Mouse (Mus musculus) spleen, adult 2 months (tissue): Measurements from ENCODE around the gene 4931428F04Rik. TPM values are rescaled to one million over a fixed set of nuclear protein-coding genes. Genes with fewer than 3 reads are reported as not detected.

Experiments
- DNase-seq, 2 experiments: peaks; one replicate each; pipeline versions ENCODE4 v3.0.0 to v3.0.0-alpha.2; 2012 to 2021; ENCODE audit warnings: low spot score in 2 of 2, low read depth in 1 of 2
- H3K27ac ChIP-seq: fragments of 200-500 bp; 2 replicates; pipeline ENCODE4 v1.5.1; 2012; ENCODE audit warnings: low read length, inconsistent platforms; ENCODE audit not compliant: insufficient read depth
- H3K27me3 ChIP-seq: fragments of 200-500 bp; 2 replicates; pipeline ENCODE4 v1.6.1; 2012; ENCODE audit warnings: mild to moderate bottlenecking, moderate library complexity, low read length, inconsistent platforms; ENCODE audit not compliant: control insufficient read depth, insufficient read depth
- H3K36me3 ChIP-seq: fragments of 200-500 bp; 2 replicates; pipeline ENCODE4 v1.6.1; 2012; ENCODE audit warnings: mild to moderate bottlenecking, low read length, inconsistent platforms; ENCODE audit not compliant: control insufficient read depth, insufficient read depth
- H3K4me1 ChIP-seq: fragments of 200-500 bp; 2 replicates; pipeline ENCODE4 v1.6.1; 2011; ENCODE audit warnings: inconsistent platforms; ENCODE audit not compliant: control insufficient read depth, insufficient read depth, insufficient read length
- H3K4me3 ChIP-seq: fragments of 200-500 bp; 2 replicates; pipeline ENCODE4 v1.5.1; 2011; ENCODE audit warnings: mild to moderate bottlenecking, inconsistent platforms; ENCODE audit not compliant: insufficient read depth, insufficient read length; ENCODE audit errors: extremely low read depth
- CTCF ChIP-seq: fragments of 200-500 bp; IDR thresholded peaks from 2 replicates; pipeline ENCODE4 v1.5.1; 2011; ENCODE audit warnings: mild to moderate bottlenecking, inconsistent platforms; ENCODE audit not compliant: insufficient read depth, insufficient read length, insufficient replicate concordance; ENCODE audit errors: extremely low read depth
- POLR2A ChIP-seq: fragments of 200-500 bp; IDR thresholded peaks from 2 replicates; pipeline ENCODE4 v1.6.1; 2011; ENCODE audit warnings: low read depth, low read length, inconsistent platforms
- WGBS: fragments of 180-500 bp; shearing (Covaris S2); methylation state at CpG from one replicate; pipeline ENCODE4 v1.1.7; 2018; 5-methylcytosine and 5-hydroxymethylcytosine counted together
- polyA plus RNA-seq: library from polyadenylated mRNA; depleted of rRNA; stranded (reverse); fragments of >200 nt; gene quantifications from 2 replicates; pipeline ENCODE4 v1.2.3, GENCODE M21; 2012

4931428F04Rik gene
- polyA plus RNA-seq, 1 experiment = 3.7 TPM

- Histone ChIP-seq H3K27ac (no peak overlapping the region), H3K4me1 (no peaks in the 10 kb centered on the region), H3K27me3 (no peaks in the 10 kb centered on the region), H3K36me3 (peaks cover 19% of the 10 kb centered on the region), H3K4me3 (no peak overlapping the region)
- DNase-seq = no peak
- WGBS = 94% methylated on average over 18 of the region's 18 CpGs
- TF ChIP-seq CTCF (no peak), POLR2A (no peak)
These were observed 25.6 kb upstream of the 4931428F04Rik start for GRCm38 (mm10) chr8:105315073-105315769.

GRCm38 (mm10) chr8:105313622-105314402 is 24.1 kb upstream of the 4931428F04Rik start:
- Histone ChIP-seq H3K4me1 (no peaks in the 10 kb centered on the region), H3K27ac (no peak overlapping the region), H3K4me3 (no peak overlapping the region), H3K36me3 (peaks cover 19% of the 10 kb centered on the region), H3K27me3 (no peaks in the 10 kb centered on the region)
- TF ChIP-seq POLR2A = no peak
- TF ChIP-seq CTCF = no peak
- no peak for DNase-seq
- 94% methylated on average over 9 of the region's 9 CpGs for WGBS

- H3K27me3 ChIP-seq = no peaks in the 10 kb centered on the region
- TF ChIP-seq CTCF (no peak), POLR2A (no peak)
- no peaks in the 10 kb centered on the region for H3K4me1 ChIP-seq
- DNase-seq = no peak
- H3K4me3 ChIP-seq = no peak overlapping the region
- 87% methylated on average over 8 of the region's 8 CpGs for WGBS
- no peak overlapping the region for H3K27ac ChIP-seq
- peaks cover 20% of the 10 kb centered on the region for H3K36me3 ChIP-seq
These were observed 23.3 kb upstream of the 4931428F04Rik start for GRCm38 (mm10) chr8:105312891-105313481.

- WGBS = 78% methylated on average over 1 of the region's 1 CpGs
- Histone ChIP-seq H3K27ac (no peak overlapping the region), H3K4me3 (no peak overlapping the region), H3K27me3 (no peaks in the 10 kb centered on the region), H3K4me1 (no peaks in the 10 kb centered on the region), H3K36me3 (peaks cover 19% of the 10 kb centered on the region)
- DNase-seq = no peak
- no peak for TF ChIP-seq POLR2A
- TF ChIP-seq CTCF = no peak
These were observed 22.1 kb upstream of the 4931428F04Rik start for GRCm38 (mm10) chr8:105311718-105312117.

GRCm38 (mm10) chr8:105310118-105310517 is 20.5 kb upstream of the 4931428F04Rik start:
- Histone ChIP-seq H3K4me1 (no peaks in the 10 kb centered on the region; the same call in 1 of the 2 replicates), H3K27me3 (no peaks in the 10 kb centered on the region), H3K4me3 (no peak overlapping the region), H3K27ac (no peak overlapping the region), H3K36me3 (peaks cover 17% of the 10 kb centered on the region)
- 94% methylated on average over 8 of the region's 8 CpGs for WGBS
- TF ChIP-seq CTCF (no peak), POLR2A (no peak)
- no peak for DNase-seq

GRCm38 (mm10) chr8:105309142-105309847 is 19.6 kb upstream of the 4931428F04Rik start:
- peaks cover 18% of the 10 kb centered on the region for H3K36me3 ChIP-seq

More at GRCm38 (mm10) chr8:105309142-105309847, 19.6 kb upstream of the 4931428F04Rik start:
- no peaks in the 10 kb centered on the region; the same call in 1 of the 2 replicates for H3K4me1 ChIP-seq
- no peak overlapping the region for H3K27ac ChIP-seq
- no peak overlapping the region for H3K4me3 ChIP-seq
- no peak for DNase-seq
- no peak for TF ChIP-seq CTCF
- no peak for TF ChIP-seq POLR2A
- 93% methylated on average over 15 of the region's 15 CpGs for WGBS
- H3K27me3 ChIP-seq = no peaks in the 10 kb centered on the region
